Mouse (Mus musculus): Measurements from ENCODE around the gene Sdhd.

GRCm38 (mm10) chr9:50567881-50568280 is 35.7 kb downstream of the Sdhd start:
- no peak for TF ChIP-seq CTCF (conservative IDR thresholded peaks at IDR 0.05; ENCODE audit: insufficient read depth, insufficient read length, low read depth, low read length)
- TF ChIP-seq POLR2A (IDR thresholded peaks at IDR 0.05; ENCODE audit: low read depth, low read length) = no peak
